Mouse (Mus musculus): ENCODE results near the gene Gbx2.

Gene Gbx2

GRCm38 (mm10) chr1:89935493-89936348 lies 4.7 kb upstream of the Gbx2 start:
- DNase-seq (ENCODE audit: low spot score): no peak

GRCm38 (mm10) chr1:89934316-89935260 lies 3.6 kb upstream of the Gbx2 start:
- DNase-seq (ENCODE audit: low spot score): no peak

- no peak for DNase-seq (ENCODE audit: low spot score)
These were observed 2.8 kb upstream of the Gbx2 start for GRCm38 (mm10) chr1:89933786-89934185.

DNA sequence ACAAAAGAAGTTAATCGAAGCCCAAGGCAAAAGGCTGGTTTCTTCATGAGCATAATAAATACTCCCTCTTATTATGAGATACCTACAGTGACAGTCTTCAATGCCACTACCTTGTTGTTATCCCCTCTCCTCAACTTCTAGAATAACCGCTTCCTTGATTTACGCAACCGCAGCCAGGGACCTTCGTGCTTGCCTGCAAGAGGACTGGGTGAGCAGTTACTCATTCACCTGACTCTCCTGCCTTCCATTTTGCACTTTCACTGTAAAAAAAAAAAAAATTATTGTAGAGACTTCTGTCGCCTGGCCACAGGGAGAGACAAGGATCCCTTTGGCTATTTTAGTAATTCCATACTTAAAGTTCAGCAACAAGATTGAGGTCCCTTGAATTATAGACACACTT lies 2.0 kb upstream of the Gbx2 start:
- DNase-seq (ENCODE audit: low spot score): no peak

GRCm38 (mm10) chr1:89932616-89933015 lies 1.6 kb upstream of the Gbx2 start:
- no peak for DNase-seq (ENCODE audit: low spot score)

DNA sequence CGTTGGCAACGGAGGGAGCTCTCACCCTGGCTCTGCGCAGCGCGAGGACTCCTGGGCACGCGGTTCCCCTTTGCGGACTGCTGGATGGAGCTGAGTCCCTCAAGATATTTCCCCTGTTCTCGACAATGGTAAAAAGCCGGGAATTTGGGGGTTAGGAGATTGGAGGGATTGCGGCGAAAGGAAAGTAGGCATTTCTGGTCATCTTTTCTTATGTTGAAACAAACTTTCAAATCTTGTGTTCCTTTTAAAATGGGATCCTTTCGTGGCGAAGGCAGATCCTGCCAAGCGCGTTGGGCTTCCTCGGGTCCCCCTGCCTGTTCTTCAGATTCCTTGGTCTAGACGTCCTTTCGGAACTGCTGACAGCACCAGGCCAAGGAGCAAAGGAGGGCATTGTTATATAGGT lies 1.0 kb upstream of the Gbx2 start:
- DNase-seq (ENCODE audit: low spot score): no peak

- DNase-seq (ENCODE audit: low spot score): no peak
These were observed 428 bp downstream of the Gbx2 start for GRCm38 (mm10) chr1:89930551-89930950.

GRCm38 (mm10) chr1:89929721-89930505 lies 1.1 kb downstream of the Gbx2 start:
- no peak for DNase-seq (ENCODE audit: low spot score)

DNA sequence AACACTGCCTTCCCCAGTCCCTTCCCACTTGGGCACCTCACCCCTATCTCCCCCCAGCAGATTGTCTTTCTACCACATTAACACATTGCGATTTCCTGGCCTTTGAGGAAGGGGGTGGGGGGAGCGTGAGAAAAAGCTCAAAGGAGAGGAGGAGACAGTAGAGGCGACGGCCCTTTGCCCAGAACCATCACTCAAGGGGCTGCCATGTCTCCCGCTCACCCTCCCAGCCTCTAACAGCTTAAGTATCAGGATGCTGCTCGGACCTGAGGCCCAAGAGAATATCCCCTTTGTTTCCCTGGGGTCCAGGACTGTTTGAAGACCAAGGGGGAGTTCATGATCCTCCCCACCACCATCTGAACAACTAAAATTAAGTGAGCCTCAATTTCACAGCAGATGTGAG lies 1.8 kb downstream of the Gbx2 start:
- no peak for DNase-seq (ENCODE audit: low spot score)

DNA sequence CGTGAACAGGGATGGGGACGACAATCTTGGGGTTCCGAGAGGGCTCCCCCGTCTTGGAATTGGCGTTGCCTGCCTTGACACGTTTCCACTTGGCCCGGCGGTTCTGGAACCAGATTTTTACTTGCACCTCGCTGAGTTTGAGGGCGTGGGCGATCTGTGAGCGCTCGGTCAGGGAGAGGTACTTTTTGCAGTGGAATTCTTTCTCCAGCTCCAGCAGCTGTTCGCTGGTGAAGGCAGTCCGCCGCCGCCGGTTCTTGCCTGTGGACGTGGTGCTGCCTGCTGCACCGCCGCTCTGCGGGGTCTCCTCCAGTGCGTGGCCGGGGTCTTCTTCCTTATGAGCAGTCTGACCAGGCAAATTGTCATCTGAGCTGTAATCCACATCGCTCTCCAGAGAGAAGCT lies 2.3 kb downstream of the Gbx2 start:
- DNase-seq (ENCODE audit: low spot score): no peak

- no peak for DNase-seq (ENCODE audit: low spot score)
These were observed 3.8 kb downstream of the Gbx2 start for GRCm38 (mm10) chr1:89927061-89927661.

DNA sequence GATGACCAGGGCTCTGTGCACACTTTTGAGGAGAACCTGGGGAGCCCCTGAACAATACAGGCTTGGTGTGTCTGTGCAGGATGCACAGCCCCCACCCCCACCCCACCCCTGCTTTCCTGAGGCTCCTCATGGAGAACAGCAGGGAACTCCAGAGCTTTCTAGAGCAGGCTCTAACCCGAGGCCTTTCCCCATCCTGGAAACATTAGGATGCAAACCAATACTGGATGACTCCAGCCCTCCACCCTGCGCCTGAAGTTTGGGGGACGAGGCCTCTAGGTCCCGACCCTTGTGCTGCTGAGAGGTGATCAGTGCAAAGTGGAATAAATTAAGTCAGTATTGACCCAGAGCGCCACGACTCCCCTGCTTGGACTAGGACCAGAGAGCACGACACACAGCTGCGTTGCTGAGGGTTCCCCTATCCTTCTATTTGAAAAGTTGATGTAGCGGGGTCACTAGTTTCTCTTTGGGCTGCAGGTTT lies 4.4 kb downstream of the Gbx2 start:
- no peak for DNase-seq (ENCODE audit: low spot score)

DNA sequence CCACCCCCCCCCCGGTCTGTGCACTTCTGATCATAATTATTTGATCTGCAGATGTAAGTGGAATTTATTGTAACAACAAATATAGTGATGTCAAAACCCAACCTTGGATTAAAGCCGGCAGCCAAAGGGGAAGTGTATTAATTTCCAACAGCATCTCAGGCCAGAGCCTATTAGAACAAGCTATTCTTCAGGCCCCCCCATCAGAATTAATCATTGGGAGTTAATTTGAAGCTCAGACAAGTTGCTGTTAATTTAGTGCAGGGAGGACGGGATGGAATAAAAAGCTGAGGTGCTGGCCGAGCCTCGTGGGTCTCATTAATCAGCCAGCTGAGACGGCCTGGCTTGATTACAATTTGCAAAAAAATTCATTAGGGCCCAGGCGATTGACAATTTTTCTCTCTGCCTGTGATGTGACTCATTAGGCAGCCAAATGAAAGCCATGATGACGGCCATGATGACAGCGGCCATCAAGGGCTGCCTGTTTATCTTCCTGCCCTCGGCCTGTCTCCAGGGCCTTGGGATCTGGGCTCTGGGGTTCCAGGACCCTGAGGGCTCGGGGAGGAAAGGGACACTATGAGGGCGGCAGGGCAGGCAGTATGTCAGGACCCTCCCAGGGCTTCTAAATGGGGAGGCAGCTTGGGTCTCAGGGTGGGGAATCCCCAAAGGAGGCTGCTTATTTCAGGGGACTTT lies 5.3 kb downstream of the Gbx2 start:
- DNase-seq (ENCODE audit: low spot score): no peak

GRCm38 (mm10) chr1:89923642-89924020 lies 7.3 kb downstream of the Gbx2 start:
- no peak for DNase-seq (ENCODE audit: low spot score)

GRCm38 (mm10) chr1:89922883-89923641 lies 7.9 kb downstream of the Gbx2 start:
- DNase-seq (ENCODE audit: low spot score): no peak

GRCm38 (mm10) chr1:89922282-89922681 lies 8.7 kb downstream of the Gbx2 start:
- DNase-seq (ENCODE audit: low spot score): no peak

DNA sequence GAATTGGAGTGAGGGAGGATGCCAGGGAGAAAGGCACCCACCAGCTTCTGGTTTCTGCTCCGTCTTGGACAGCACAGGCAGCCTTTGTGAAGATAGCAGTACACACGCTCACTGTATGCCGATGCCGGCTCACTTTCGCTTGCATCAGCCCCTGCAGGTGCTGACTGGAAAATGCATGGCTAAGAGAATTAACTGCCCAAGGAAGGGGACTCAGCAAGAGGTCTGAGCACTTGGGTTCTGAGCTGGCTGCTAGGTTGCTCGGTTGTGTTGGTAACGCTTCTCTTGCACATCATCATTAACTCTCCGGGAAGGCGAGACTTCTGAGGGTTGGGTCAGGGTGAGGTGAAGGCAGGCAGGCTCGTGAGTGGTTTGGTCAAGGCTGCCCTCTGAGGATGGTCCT lies 9.2 kb downstream of the Gbx2 start:
- no peak for DNase-seq (ENCODE audit: low spot score)

GRCm38 (mm10) chr1:89919206-89919605 lies 11.8 kb downstream of the Gbx2 start:
- DNase-seq (ENCODE audit: low spot score): no peak

DNA sequence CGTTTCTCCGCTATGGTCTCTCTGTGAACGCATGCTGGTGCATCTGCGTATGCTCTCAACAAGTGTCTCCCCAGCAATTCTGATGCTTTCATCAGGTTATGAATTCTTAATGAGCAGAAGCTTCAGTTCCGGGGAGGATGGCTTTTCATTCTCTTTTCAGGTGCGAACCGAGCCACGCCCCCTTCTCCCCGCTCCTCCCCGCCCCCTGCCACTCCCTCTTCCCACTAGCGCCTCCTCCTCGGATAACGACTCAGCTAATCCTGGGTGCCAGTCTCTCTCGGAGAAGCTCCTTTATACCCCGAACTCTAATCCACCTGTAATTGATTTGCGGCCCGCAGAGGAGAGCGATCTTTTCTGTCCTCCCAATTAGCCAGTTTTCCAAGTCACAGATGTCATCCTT lies 12.9 kb downstream of the Gbx2 start:
- DNase-seq (ENCODE audit: low spot score): no peak

DNA sequence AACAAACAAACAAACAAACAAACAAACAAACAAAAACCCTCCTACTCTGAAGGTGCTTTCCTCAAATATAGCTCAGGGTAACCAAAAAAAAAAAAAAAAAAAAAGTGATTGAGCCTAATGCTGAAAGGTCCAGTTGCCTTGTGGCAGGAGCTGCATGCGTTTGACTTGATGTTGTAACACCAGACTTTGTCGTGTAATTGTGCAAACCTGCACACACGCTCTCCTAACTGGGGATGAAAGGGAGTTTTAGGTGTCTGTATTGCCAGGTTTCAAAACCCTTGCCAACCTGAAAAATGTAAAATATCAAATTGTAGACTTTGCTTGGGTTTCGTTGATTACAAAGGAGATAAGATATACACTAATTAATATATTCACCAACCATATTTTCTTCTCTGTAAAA lies 17.4 kb downstream of the Gbx2 start:
- no peak for DNase-seq (ENCODE audit: low spot score)
